Mouse (Mus musculus): ENCODE results near the gene Gm9125.
"Not testable (repeated sequence)": the region's sequence is repeated elsewhere in the genome, so short reads cannot be mapped to it uniquely, and the experiment has no call there.

Gene Gm9125

DNA sequence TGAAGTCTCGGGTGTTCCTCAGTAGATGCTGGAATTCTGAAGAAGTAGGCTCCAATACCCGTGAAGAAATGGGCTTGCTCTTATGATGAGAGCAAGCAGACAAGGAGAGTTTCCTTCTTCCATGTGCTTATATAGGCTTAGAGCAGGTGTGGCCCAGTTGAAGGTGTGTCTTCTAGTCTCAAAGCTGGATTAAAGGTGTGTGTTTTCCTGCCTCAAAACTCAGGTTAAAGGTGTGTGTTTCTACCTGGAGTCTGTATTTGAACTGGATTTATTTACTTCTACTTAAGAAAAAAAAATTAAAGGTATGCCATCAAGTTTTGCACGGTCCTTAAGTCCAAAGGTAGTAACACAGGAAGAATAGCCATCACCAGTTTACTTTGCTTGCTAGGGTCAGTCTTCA is at the start of gene Gm9125:
Gm9125 (minus strand) TSS at position 101 of the 400 bp plus-strand sequence.
- DNase-seq: not testable (repeated sequence)

GRCm38 (mm10) chr3:94072544-94072943 is 17.9 kb upstream of the Gm9125 start, which contains the start of gene Gm10697:
TSS of gene Gm10697 (minus strand) at chr3:94072644.
- not testable (repeated sequence) for DNase-seq

DNA sequence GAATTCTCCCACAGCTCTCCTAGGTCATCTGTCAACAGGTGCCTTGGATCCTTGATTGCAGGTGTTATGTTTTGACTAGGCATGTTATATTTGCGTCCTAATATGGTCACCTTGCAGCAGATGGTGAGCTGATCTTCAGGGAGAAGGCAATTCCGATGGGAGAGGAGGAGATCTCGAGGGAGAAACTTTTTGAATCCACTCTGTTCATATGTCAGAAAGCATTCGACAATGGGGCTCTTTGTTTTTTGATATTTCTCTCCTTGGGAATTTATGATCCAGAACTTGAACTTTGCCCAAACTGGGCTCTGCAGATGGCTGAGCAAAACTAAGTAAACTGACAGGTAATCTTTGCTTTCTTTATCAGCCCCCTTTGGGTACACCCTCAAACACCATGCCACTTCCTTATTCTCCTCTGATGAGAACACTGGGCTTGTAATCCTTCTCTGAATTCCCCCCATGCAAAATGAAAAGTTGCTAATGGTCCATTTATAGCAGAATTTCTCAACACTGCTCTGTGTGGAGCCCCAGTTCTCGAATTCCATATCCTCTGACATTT is 5.0 kb downstream of the Gm9125 start:
- not testable (repeated sequence) for DNase-seq

- not testable (repeated sequence) for DNase-seq
Measured at GRCm38 (mm10) chr3:94038241-94038640, 16.4 kb downstream of the Gm9125 start.

GRCm38 (mm10) chr3:94034400-94034799 is 20.3 kb downstream of the Gm9125 start:
- DNase-seq: not testable (repeated sequence)
